Mouse (Mus musculus): ENCODE data around the gene Adgrg3. TPM values are rescaled to one million over a fixed set of nuclear protein-coding genes. Genes with fewer than 3 reads are reported as not detected.
A peak's percentile ranks its signal among the peaks of the same experiment; 100 is the strongest.

Gene Adgrg3
- polyA plus RNA-seq, 1 experiment from 2014 or later, result 3.8 TPM

DNA sequence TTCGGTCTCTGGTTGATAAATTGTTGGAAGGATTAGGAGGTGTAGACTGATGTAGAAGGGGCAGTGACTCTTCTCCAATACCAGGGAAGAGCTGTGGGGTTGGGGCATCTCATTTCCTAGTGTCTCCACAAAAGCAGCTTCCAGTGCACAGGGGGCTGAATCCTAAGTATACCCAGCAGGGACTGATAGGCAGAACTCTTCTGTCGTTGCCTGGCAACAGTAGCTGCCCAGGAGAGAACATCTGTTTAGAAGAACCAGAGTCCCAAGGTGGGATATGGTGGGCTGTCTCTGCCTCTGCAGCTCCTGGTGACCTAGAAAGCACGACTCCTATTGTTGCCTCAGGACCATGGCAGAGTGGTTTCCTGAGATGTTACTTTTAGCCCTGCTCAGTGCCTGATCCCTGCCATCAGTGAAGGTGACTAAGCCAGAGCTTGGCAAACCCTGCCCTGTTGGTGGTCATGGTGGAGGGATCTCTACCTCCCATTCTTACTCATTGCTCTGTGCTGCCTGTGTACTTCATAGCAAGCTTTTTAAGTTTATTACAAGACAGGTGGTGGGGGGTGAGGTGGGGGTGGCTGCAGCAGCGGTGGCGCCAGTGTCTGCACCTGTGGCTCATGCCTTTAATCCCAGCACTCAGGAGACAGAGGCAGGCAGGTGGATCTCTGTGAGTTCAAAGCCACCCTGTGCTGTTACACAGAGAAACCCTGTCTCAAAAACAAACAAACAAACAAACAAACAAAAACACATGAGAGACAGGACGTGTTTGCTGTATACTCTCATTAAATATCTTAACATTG, 30.6 kb downstream of the Adgrg3 start:
- Histone ChIP-seq H3K9me3 (ENCODE audit: control insufficient read depth, low read depth, low read length) (no peaks in the 10 kb centered on the region), H3K27ac (ENCODE audit: low read length) (no peak overlapping the region), H3K36me3 (ENCODE audit: control insufficient read depth, insufficient read depth, low read length) (no peaks in the 10 kb centered on the region), H3K4me1 (ENCODE audit: control insufficient read depth, insufficient read depth, low read length) (no peaks in the 10 kb centered on the region), H3K9ac (replicated peaks; ENCODE audit: low read depth, low read length) (no peak overlapping the region), H3K27me3 (ENCODE audit: control insufficient read depth, insufficient read depth, low read length) (no peaks in the 10 kb centered on the region), H3K4me3 (ENCODE audit: low read depth, low read length) (no peak overlapping the region), H3K4me2 (replicated peaks; ENCODE audit: low read depth, low read length) (no peak overlapping the region)
- ATAC-seq (ENCODE audit: insufficient number of reproducible peaks, insufficient read depth, low FRiP score, low read depth), result no peak
- WGBS, result 68% methylated on average over 6 of the region's 6 CpGs

DNA sequence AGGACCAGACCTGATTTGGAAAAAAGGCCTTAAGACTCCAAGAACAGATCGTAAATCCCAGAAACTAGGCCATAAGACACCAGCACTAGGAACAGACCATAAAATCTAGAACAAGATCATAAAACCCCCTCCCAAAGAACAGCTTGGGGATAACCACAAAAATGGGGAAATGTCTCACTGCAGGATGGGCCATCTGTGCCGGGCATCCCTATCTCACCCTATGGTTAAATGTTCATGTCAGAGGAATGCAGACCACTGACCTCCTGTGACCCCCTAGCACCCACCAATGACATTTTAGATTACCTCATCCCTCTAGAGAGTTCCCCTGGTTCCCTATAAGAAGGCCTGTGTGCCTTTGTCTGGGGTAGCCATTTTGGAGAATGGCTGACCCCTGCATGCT, 32.1 kb downstream of the Adgrg3 start:
- H3K4me2 ChIP-seq (replicated peaks; ENCODE audit: low read depth, low read length), result no peak overlapping the region
- no peak overlapping the region for H3K27ac ChIP-seq (ENCODE audit: low read length)
- no peak overlapping the region for H3K4me3 ChIP-seq (ENCODE audit: low read depth, low read length)
- H3K27me3 ChIP-seq (ENCODE audit: control insufficient read depth, insufficient read depth, low read length), result no peaks in the 10 kb centered on the region
- ATAC-seq (ENCODE audit: insufficient number of reproducible peaks, insufficient read depth, low FRiP score, low read depth), result no peak
- no peaks in the 10 kb centered on the region for H3K9me3 ChIP-seq (ENCODE audit: control insufficient read depth, low read depth, low read length)
- no peaks in the 10 kb centered on the region for H3K36me3 ChIP-seq (ENCODE audit: control insufficient read depth, insufficient read depth, low read length)
- 61% methylated on average over 2 of the region's 2 CpGs for WGBS
- H3K4me1 ChIP-seq (ENCODE audit: control insufficient read depth, insufficient read depth, low read length), result no peaks in the 10 kb centered on the region
- H3K9ac ChIP-seq (replicated peaks; ENCODE audit: low read depth, low read length), result no peak overlapping the region

DNA sequence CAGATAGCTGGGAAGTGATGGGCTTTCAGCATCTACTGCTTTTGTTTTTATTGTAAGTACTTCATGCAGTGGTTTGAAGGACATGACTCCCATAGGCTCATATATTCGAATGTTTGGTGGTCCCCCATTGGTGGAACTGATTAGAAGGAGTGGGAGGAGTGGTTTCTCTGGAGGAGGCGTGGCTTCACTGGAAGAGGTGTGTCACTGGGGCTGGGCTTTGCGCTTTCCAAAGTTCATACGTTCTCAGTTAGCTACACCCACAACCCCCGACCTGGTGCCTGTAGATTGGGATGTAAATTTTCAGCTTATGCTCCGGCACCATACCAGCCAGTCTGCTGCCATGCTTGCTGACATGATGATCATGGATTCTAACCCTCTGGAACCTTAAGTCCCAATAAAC, 36.9 kb downstream of the Adgrg3 start:
- H3K4me1 ChIP-seq (ENCODE audit: control insufficient read depth, insufficient read depth, low read length), result no peaks in the 10 kb centered on the region
- 58% methylated on average over 6 of the region's 6 CpGs for WGBS
- H3K4me2 ChIP-seq (replicated peaks; ENCODE audit: low read depth, low read length), result no peak overlapping the region
- H3K36me3 ChIP-seq (ENCODE audit: control insufficient read depth, insufficient read depth, low read length), result no peaks in the 10 kb centered on the region
- H3K27ac ChIP-seq (ENCODE audit: low read length), result no peak overlapping the region
- H3K9me3 ChIP-seq (ENCODE audit: control insufficient read depth, low read depth, low read length), result no peaks in the 10 kb centered on the region
- H3K4me3 ChIP-seq (ENCODE audit: low read depth, low read length), result no peak overlapping the region
- H3K9ac ChIP-seq (replicated peaks; ENCODE audit: low read depth, low read length), result no peak overlapping the region
- no peaks in the 10 kb centered on the region for H3K27me3 ChIP-seq (ENCODE audit: control insufficient read depth, insufficient read depth, low read length)
- 0 out of 2 replicates have a peak, but pooled peaks have one; percentile 42 for ATAC-seq (ENCODE audit: insufficient number of reproducible peaks, insufficient read depth, low FRiP score, low read depth)

DNA sequence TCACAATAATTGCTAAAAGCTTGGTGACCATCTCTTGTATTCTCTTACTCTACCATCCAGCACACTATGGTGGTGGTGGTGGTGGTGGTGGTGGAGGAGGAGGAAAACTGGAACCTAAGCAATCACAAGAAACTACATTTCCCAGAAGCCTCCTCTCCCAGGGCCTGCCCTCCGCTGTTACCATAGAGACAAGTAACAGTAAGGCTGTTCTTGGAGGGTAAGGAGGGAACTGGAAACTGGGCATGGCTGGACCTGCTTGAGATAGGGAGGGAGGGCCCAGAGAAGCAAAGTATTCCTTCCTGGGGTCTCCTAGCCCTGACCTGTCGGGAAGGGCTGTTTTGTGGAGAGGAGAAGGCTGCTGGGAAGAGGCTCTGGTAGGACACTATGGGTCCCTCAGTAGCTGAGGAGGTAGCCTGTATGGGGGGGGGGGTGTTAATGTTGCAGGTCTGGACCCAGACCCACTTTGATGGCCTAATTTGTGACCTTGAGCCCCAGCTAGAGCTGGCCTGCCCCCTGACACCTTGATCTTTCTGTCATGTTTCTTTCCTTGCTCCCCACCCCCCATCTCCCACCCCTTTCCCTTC, 37.5 kb downstream of the Adgrg3 start, which contains the start of gene Drc7:
TSS of gene Drc7 (plus strand) at position 177 of the 584 bp plus-strand sequence.
- Histone ChIP-seq H3K4me1 (ENCODE audit: control insufficient read depth, insufficient read depth, low read length) (no peaks in the 10 kb centered on the region), H3K9me3 (ENCODE audit: control insufficient read depth, low read depth, low read length) (no peaks in the 10 kb centered on the region), H3K4me3 (ENCODE audit: low read depth, low read length) (no peak within 1 kb of the TSS), H3K9ac (replicated peaks; ENCODE audit: low read depth, low read length) (no peak within 1 kb of the TSS), H3K4me2 (replicated peaks; ENCODE audit: low read depth, low read length) (no peak within 1 kb of the TSS), H3K27me3 (ENCODE audit: control insufficient read depth, insufficient read depth, low read length) (no peaks in the 10 kb centered on the region), H3K27ac (ENCODE audit: low read length) (no peak within 1 kb of the TSS), H3K36me3 (ENCODE audit: control insufficient read depth, insufficient read depth, low read length) (no peaks in the 10 kb centered on the region)
- ATAC-seq (ENCODE audit: insufficient number of reproducible peaks, insufficient read depth, low FRiP score, low read depth), result peak; percentile 51; the same call in 1 of the 2 replicates
- WGBS, result 16% methylated on average over 2 of the region's 2 CpGs

DNA sequence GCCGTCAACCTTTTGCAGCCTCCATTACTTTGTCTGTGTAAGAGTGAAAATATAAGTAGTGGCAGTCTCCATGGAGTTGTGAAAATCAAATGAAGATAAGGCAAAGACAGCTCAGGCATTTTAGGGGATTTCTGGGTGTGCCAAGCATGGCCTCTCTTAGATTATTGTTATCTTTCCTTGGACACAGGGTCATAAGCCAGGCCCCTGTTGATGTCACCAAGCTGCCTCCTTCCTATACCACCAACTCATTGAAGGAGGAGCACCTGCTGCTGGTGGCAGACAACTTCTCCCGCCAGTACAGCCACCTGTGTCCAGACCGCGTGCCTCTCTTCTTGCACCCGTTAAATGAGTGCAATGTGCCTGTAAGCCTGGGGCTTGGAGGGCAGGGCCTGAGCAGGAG, 38.9 kb downstream of the Adgrg3 start:
- ATAC-seq (ENCODE audit: insufficient number of reproducible peaks, insufficient read depth, low FRiP score, low read depth), result no peak
- Histone ChIP-seq H3K4me1 (ENCODE audit: control insufficient read depth, insufficient read depth, low read length) (no peaks in the 10 kb centered on the region), H3K36me3 (ENCODE audit: control insufficient read depth, insufficient read depth, low read length) (no peaks in the 10 kb centered on the region), H3K9me3 (ENCODE audit: control insufficient read depth, low read depth, low read length) (no peaks in the 10 kb centered on the region), H3K27me3 (ENCODE audit: control insufficient read depth, insufficient read depth, low read length) (no peaks in the 10 kb centered on the region), H3K27ac (ENCODE audit: low read length) (no peak overlapping the region), H3K4me3 (ENCODE audit: low read depth, low read length) (no peak overlapping the region), H3K4me2 (replicated peaks; ENCODE audit: low read depth, low read length) (no peak overlapping the region), H3K9ac (replicated peaks; ENCODE audit: low read depth, low read length) (no peak overlapping the region)
- 77% methylated on average over 5 of the region's 5 CpGs for WGBS

DNA sequence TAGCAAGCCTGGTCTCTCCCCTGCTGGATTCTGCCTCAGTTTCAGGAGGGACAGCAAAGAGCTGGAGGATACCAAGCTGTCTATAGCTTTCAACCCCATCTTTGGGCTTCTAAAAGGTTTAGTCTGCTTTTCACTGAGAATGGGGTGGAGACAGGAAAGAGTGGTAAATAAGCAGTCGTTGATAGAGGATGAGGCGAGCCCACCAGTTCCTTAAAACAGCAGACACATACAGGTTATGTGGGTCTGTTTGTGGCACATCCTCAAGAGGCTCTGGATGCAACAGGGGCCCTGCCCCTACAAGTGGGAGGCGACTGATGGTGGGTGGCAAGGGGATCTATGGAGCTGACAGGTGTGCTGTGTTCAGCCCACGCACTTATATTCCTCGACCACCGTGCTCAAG, 41.2 kb downstream of the Adgrg3 start:
- H3K4me1 ChIP-seq (ENCODE audit: control insufficient read depth, insufficient read depth, low read length), result no peaks in the 10 kb centered on the region
- 76% methylated on average over 6 of the region's 6 CpGs for WGBS
- H3K36me3 ChIP-seq (ENCODE audit: control insufficient read depth, insufficient read depth, low read length), result no peaks in the 10 kb centered on the region
- H3K9ac ChIP-seq (replicated peaks; ENCODE audit: low read depth, low read length), result no peak overlapping the region
- H3K27ac ChIP-seq (ENCODE audit: low read length), result no peak overlapping the region
- H3K4me2 ChIP-seq (replicated peaks; ENCODE audit: low read depth, low read length), result no peak overlapping the region
- H3K4me3 ChIP-seq (ENCODE audit: low read depth, low read length), result no peak overlapping the region
- H3K27me3 ChIP-seq (ENCODE audit: control insufficient read depth, insufficient read depth, low read length), result no peaks in the 10 kb centered on the region
- no peaks in the 10 kb centered on the region for H3K9me3 ChIP-seq (ENCODE audit: control insufficient read depth, low read depth, low read length)
- no peak for ATAC-seq (ENCODE audit: insufficient number of reproducible peaks, insufficient read depth, low FRiP score, low read depth)

DNA sequence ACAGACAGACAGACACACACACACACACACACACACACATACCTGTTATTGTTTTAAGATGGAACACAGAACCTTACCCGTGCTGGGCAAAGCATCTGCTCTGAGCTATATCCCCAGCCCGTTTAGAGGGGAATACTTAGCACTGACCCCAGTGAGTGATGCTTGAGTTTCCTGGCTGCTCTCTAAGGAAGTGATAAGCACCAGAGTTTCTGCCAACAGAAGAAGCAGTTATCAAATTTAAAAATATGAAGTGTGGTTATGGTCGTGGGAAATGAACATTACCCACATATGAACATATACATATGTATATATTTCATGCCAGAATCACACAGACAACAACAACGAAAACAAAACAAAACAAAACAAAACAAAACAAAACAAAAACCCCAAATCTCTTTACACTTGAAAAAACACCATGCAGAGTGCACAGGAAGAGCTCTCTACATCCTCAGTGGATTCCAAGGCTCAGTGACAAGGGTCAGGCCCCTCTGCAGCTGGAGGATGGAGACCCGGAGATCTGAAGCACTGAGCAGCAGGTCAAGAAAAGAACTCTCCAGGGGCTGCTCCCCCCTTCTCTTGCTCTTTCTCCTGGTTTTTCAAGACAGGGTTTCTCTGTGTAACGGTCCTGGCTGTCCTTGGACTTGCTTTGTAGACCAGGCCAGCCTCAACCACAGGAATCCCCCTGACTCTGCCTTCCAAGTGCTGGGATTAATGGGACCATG, 42.5 kb downstream of the Adgrg3 start:
- Histone ChIP-seq H3K27me3 (ENCODE audit: control insufficient read depth, insufficient read depth, low read length) (no peaks in the 10 kb centered on the region), H3K9me3 (ENCODE audit: control insufficient read depth, low read depth, low read length) (no peaks in the 10 kb centered on the region), H3K4me2 (replicated peaks; ENCODE audit: low read depth, low read length) (no peak overlapping the region), H3K4me3 (ENCODE audit: low read depth, low read length) (no peak overlapping the region), H3K27ac (ENCODE audit: low read length) (no peak overlapping the region), H3K4me1 (ENCODE audit: control insufficient read depth, insufficient read depth, low read length) (no peaks in the 10 kb centered on the region), H3K36me3 (ENCODE audit: control insufficient read depth, insufficient read depth, low read length) (no peaks in the 10 kb centered on the region), H3K9ac (replicated peaks; ENCODE audit: low read depth, low read length) (no peak overlapping the region)
- no peak for ATAC-seq (ENCODE audit: insufficient number of reproducible peaks, insufficient read depth, low FRiP score, low read depth)
- WGBS, result 59% methylated on average over 6 of the region's 6 CpGs

DNA sequence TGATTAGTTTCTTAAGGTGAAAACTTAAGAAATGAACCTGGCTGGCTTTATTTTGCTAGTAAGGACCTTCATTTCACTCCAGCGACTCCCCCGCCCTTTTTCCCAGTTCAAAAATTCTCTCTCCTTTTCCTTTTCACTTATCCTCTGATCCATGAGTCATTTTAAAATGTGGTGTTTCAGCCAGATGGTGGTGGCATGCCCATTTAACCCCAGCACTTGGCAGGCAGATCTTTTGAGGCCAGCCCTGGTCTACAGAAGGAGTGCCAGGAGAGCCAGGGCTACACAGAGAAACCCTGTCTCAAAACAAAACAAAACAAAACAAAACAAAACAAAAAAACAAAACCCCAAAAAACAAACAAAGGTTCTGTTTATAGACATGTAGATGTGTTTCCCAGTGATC, 47.0 kb downstream of the Adgrg3 start:
- no peak overlapping the region for H3K4me3 ChIP-seq (ENCODE audit: low read depth, low read length)
- H3K27me3 ChIP-seq (ENCODE audit: control insufficient read depth, insufficient read depth, low read length), result no peaks in the 10 kb centered on the region
- 74% methylated on average over 2 of the region's 2 CpGs for whole genome bisulfite sequencing
- H3K4me2 ChIP-seq (replicated peaks; ENCODE audit: low read depth, low read length), result no peak overlapping the region
- H3K36me3 ChIP-seq (ENCODE audit: control insufficient read depth, insufficient read depth, low read length), result no peaks in the 10 kb centered on the region
- H3K9ac ChIP-seq (replicated peaks; ENCODE audit: low read depth, low read length), result no peak overlapping the region
- ATAC-seq (ENCODE audit: insufficient number of reproducible peaks, insufficient read depth, low FRiP score, low read depth), result no peak
- H3K4me1 ChIP-seq (ENCODE audit: control insufficient read depth, insufficient read depth, low read length), result no peaks in the 10 kb centered on the region
- no peak overlapping the region for H3K27ac ChIP-seq (ENCODE audit: low read length)
- no peaks in the 10 kb centered on the region for H3K9me3 ChIP-seq (ENCODE audit: control insufficient read depth, low read depth, low read length)

All from stomach, embryonic 14.5 days (tissue).